In genomic region chr13:54326686-54327447, GRCm38 (mm10) we compare ENCODE assay signal across 1 mouse cellular context.
TF ChIP-seq lines count a peak whose summit lies in the region.

No protein-coding gene starts in this region.

TF ChIP-seq in MEL, 35 proteins besides CTCF, POLR2A, EP300 and RAD21 (continued from another document):
- no peak; the same call in 1 of the 2 replicates for TF ChIP-seq KAT2A (conservative IDR thresholded peaks at IDR 0.05; ENCODE audit: low read depth, low read length)
- TF ChIP-seq HCFC1 (IDR thresholded peaks at IDR 0.05; ENCODE audit: low read depth, low read length): no peak
- TF ChIP-seq USF2 (IDR thresholded peaks at IDR 0.05; ENCODE audit: borderline replicate concordance in 1 of 2, insufficient read depth in 1 of 2, low read depth in 1 of 2, low read length in 2 of 2): no peak
- TF ChIP-seq GABPA (IDR thresholded peaks at IDR 0.05; ENCODE audit: low read depth, low read length): no peak
